Mouse (Mus musculus) neural tube, embryonic 11.5 days (tissue): ENCODE measurements around the gene Mpp5. TPM values are rescaled to one million over a fixed set of nuclear protein-coding genes. Genes with fewer than 3 reads are reported as not detected.

ENCODE experiments used
- ATAC-seq: fragments of 200-750 bp; cut with Nextera tagmentation; 2 replicates; pipeline ENCODE4 v1.8.0; 2017; ENCODE audit warnings: moderate number of reproducible peaks, mild to moderate bottlenecking, moderate TSS enrichment, moderate library complexity; ENCODE audit not compliant: insufficient read depth, low FRiP score, low TSS enrichment
- DNase-seq: peaks from one replicate; pipeline ENCODE4 v3.0.0-alpha.2; 2015; ENCODE audit warnings: low spot score
- H3K27ac ChIP-seq: fragments of 300-500 bp; sonication (generic); 2 replicates; pipeline ENCODE4 v1.5.1; 2014; ENCODE audit warnings: low read depth, mild to moderate bottlenecking, low read length
- H3K27me3 ChIP-seq: fragments of 300-500 bp; sonication (generic); 2 replicates; pipeline ENCODE4 v1.6.1; 2014; ENCODE audit warnings: mild to moderate bottlenecking, low read length, mixed read lengths; ENCODE audit not compliant: control insufficient read depth, insufficient read depth
- H3K36me3 ChIP-seq: fragments of 300-500 bp; sonication (generic); 2 replicates; pipeline ENCODE4 v1.6.1; 2014; ENCODE audit warnings: mild to moderate bottlenecking, low read length, moderate library complexity, mixed read lengths; ENCODE audit not compliant: control insufficient read depth, insufficient read depth
- H3K4me1 ChIP-seq: fragments of 300-500 bp; sonication (generic); 2 replicates; pipeline ENCODE4 v1.6.1; 2014; ENCODE audit warnings: low read length, mixed read lengths; ENCODE audit not compliant: control insufficient read depth, insufficient read depth
- H3K4me2 ChIP-seq: fragments of 300-500 bp; sonication (generic); 2 replicates; pipeline ENCODE4 v1.6.1; 2014; ENCODE audit warnings: low read depth, mild to moderate bottlenecking, moderate library complexity
- H3K4me3 ChIP-seq: fragments of 300-500 bp; sonication (generic); 2 replicates; pipeline ENCODE4 v1.5.1; 2014; ENCODE audit warnings: low read depth, low read length
- H3K9ac ChIP-seq: fragments of 300-500 bp; sonication (generic); 2 replicates; pipeline ENCODE4 v1.6.1; 2014; ENCODE audit warnings: mild to moderate bottlenecking, low read length
- H3K9me3 ChIP-seq: fragments of 300-500 bp; sonication (generic); 2 replicates; pipeline ENCODE4 v1.6.1; 2016; ENCODE audit warnings: low read length; ENCODE audit not compliant: control insufficient read depth
- WGBS: fragments of 180-500 bp; shearing (Covaris S2); extraction: QIAGEN DNeasy Blood & Tissue Kit; methylation state at CpG from one replicate; pipeline ENCODE4 v1.1.7; 2014; 5-methylcytosine and 5-hydroxymethylcytosine counted together
- polyA plus RNA-seq: library from polyadenylated mRNA; unstranded; fragments of >200 nt; fragmentation: Nextera tagmentation; extraction: Ambion mirVana; gene quantifications from 2 replicates; pipeline ENCODE4 v1.2.1, GENCODE M21; 2014

Gene Mpp5
- polyA plus RNA-seq, 1 experiment from 2014 or later = 28.5 TPM

DNA sequence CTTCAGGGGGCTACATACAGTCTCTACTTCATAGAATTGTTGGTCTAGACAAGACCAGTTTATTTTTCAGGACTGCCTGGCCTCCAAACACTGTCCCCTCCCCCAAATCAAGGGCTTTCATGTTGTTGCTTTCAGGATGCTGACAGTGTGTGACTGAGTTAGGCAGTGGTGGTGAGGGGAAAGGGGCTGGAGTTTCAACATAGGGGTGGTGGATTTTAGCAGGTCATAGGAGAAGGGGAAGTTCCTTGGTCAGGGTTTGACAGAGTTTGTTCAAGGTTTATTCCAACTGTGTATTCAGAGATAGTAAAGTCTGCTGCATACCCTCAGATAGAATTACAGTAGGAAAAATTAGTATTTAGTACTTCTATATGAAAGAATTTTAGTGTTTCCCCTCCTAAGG, 53.1 kb downstream of the Mpp5 start:
- no peaks in the 10 kb centered on the region for H3K36me3 ChIP-seq
- no peaks in the 10 kb centered on the region for H3K9me3 ChIP-seq
- H3K4me3 ChIP-seq = no peak overlapping the region
- no peak overlapping the region for H3K27ac ChIP-seq
- no peaks in the 10 kb centered on the region for H3K4me1 ChIP-seq
- DNase-seq (no peak), ATAC-seq (no peak)
- no peak overlapping the region for H3K9ac ChIP-seq
- H3K27me3 ChIP-seq = no peaks in the 10 kb centered on the region
- no peak overlapping the region for H3K4me2 ChIP-seq

DNA sequence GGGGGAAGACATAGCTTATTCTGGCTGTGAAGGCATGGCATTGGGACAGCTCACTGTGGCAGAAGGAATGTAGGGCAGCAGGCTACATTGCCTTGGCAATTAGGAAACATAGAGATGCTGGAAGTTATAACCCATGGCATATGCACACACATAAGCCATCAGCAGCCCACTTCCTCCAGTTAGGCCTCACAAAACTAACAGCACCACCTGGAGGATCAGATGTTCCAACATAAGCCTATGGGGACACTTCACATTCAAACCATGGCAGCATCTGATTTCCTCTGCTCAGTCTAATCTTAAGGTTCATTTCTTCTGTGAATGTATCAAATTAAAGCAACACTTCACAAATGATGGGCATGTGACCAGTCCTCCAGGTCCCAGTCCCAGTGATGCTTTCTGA, 65.7 kb downstream of the Mpp5 start:
- H3K36me3 ChIP-seq = no peaks in the 10 kb centered on the region
- no peak for DNase-seq
- H3K4me1 ChIP-seq = no peaks in the 10 kb centered on the region
- no peak overlapping the region for H3K4me3 ChIP-seq
- no peaks in the 10 kb centered on the region for H3K9me3 ChIP-seq
- H3K27me3 ChIP-seq = no peaks in the 10 kb centered on the region
- H3K9ac ChIP-seq = no peak overlapping the region
- no peak overlapping the region for H3K4me2 ChIP-seq
- no peak for ATAC-seq
- no peak overlapping the region for H3K27ac ChIP-seq

GRCm38 (mm10) chr12:78834496-78834895, 85.8 kb downstream of the Mpp5 start:
- no peak overlapping the region for H3K4me3 ChIP-seq
- no peak overlapping the region for H3K9ac ChIP-seq
- WGBS = 90% methylated on average over 2 of the region's 2 CpGs
- no peaks in the 10 kb centered on the region for H3K9me3 ChIP-seq
- H3K36me3 ChIP-seq = peaks cover 2% of the 10 kb centered on the region; the same call in 1 of the 2 replicates
- no peak overlapping the region for H3K4me2 ChIP-seq
- ATAC-seq = no peak
- DNase-seq = no peak
- H3K4me1 ChIP-seq = no peaks in the 10 kb centered on the region
- no peaks in the 10 kb centered on the region for H3K27me3 ChIP-seq
- no peak overlapping the region for H3K27ac ChIP-seq

GRCm38 (mm10) chr12:78839906-78840305, 91.2 kb downstream of the Mpp5 start:
- Histone ChIP-seq H3K9me3 (no peaks in the 10 kb centered on the region), H3K27me3 (no peaks in the 10 kb centered on the region), H3K4me2 (no peak overlapping the region), H3K36me3 (no peaks in the 10 kb centered on the region; the same call in 1 of the 2 replicates), H3K9ac (no peak overlapping the region), H3K27ac (no peak overlapping the region), H3K4me3 (no peak overlapping the region), H3K4me1 (no peaks in the 10 kb centered on the region)
- ATAC-seq = no peak
- DNase-seq = no peak
- 91% methylated on average over 4 of the region's 4 CpGs for WGBS

GRCm38 (mm10) chr12:78842429-78842828, 93.7 kb downstream of the Mpp5 start:
- DNase-seq (no peak), ATAC-seq (no peak)
- H3K27me3 ChIP-seq = no peaks in the 10 kb centered on the region
- no peak overlapping the region for H3K4me3 ChIP-seq
- peaks cover under 1% of the 10 kb centered on the region for H3K36me3 ChIP-seq
- no peaks in the 10 kb centered on the region for H3K9me3 ChIP-seq
- no peak overlapping the region for H3K27ac ChIP-seq
- no peak overlapping the region for H3K4me2 ChIP-seq
- H3K9ac ChIP-seq = no peak overlapping the region
- H3K4me1 ChIP-seq = no peaks in the 10 kb centered on the region
- 92% methylated on average over 1 of the region's 1 CpGs for WGBS

DNA sequence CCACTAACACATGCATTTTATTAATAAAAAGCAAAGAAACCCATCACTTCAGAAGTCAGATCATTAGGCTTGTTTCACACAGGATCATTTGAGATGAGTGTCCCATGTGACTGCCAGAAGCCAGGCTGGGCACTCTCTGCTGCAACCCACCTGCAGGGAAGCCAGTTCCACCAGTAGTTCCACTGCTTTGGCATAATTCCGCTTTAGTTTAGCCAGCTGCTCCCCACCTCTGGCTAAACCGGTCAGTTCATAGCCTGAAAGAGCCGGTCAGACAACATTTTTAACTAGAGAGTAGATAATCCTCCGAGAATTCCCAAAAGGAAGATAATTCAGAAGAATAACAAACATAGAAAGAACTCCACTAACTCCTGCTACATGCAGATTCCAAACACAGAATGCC, 99.5 kb downstream of the Mpp5 start:
- 93% methylated on average over 4 of the region's 4 CpGs for WGBS
- no peaks in the 10 kb centered on the region for H3K27me3 ChIP-seq
- no peak overlapping the region for H3K27ac ChIP-seq
- DNase-seq = no peak
- no peak overlapping the region for H3K4me3 ChIP-seq
- H3K4me1 ChIP-seq = no peaks in the 10 kb centered on the region
- no peak overlapping the region for H3K9ac ChIP-seq
- H3K9me3 ChIP-seq = no peaks in the 10 kb centered on the region
- ATAC-seq = no peak
- H3K4me2 ChIP-seq = no peak overlapping the region
- H3K36me3 ChIP-seq = peaks cover 4% of the 10 kb centered on the region

- Histone ChIP-seq H3K27ac (no peak overlapping the region), H3K4me2 (peak overlapping the region; percentile 75), H3K27me3 (no peaks in the 10 kb centered on the region), H3K36me3 (no peaks in the 10 kb centered on the region), H3K9ac (peak overlapping the region; percentile 50), H3K4me3 (peak overlapping the region; percentile 73), H3K4me1 (peaks cover 14% of the 10 kb centered on the region), H3K9me3 (no peaks in the 10 kb centered on the region)
- no peak for DNase-seq
- WGBS = 1% methylated on average over 30 of the region's 30 CpGs
- peak; percentile 3; the same call in 1 of the 2 replicates for ATAC-seq
Measured at GRCm38 (mm10) chr12:78860921-78861495, 112.3 kb downstream of the Mpp5 start.

GRCm38 (mm10) chr12:78861496-78862253, 113.0 kb downstream of the Mpp5 start, which contains the start of the genes Atp6v1d and Eif2s1:
Atp6v1d (minus strand) TSS chr12:78861638.
Eif2s1 (plus strand) TSS chr12:78861819.
- WGBS = under 1% methylated on average over 55 of the region's 55 CpGs
- Histone ChIP-seq H3K9me3 (no peaks in the 10 kb centered on the region), H3K36me3 (no peaks in the 10 kb centered on the region), H3K27me3 (no peaks in the 10 kb centered on the region), H3K4me2 (peak within 1 kb of the TSS; percentile 75), H3K27ac (peak within 1 kb of the TSS; percentile 72), H3K9ac (peak within 1 kb of the TSS; percentile 85), H3K4me3 (peak within 1 kb of the TSS; percentile 73), H3K4me1 (peaks cover 14% of the 10 kb centered on the region)
- DNase-seq (peak; percentile 98), ATAC-seq (peak; percentile 100)

GRCm38 (mm10) chr12:78862254-78862730, 113.6 kb downstream of the Mpp5 start:
- H3K9ac ChIP-seq = peak overlapping the region; percentile 85
- peak overlapping the region; percentile 52 for H3K4me2 ChIP-seq
- peak overlapping the region; percentile 72 for H3K27ac ChIP-seq
- WGBS = under 1% methylated on average over 22 of the region's 22 CpGs
- no peaks in the 10 kb centered on the region for H3K36me3 ChIP-seq
- no peak for DNase-seq
- peak overlapping the region; percentile 73 for H3K4me3 ChIP-seq
- no peaks in the 10 kb centered on the region for H3K27me3 ChIP-seq
- H3K9me3 ChIP-seq = no peaks in the 10 kb centered on the region
- ATAC-seq = no peak
- peaks cover 14% of the 10 kb centered on the region for H3K4me1 ChIP-seq
